Mouse (Mus musculus) embryonic facial prominence, embryonic 12.5 days (tissue): Measurements from ENCODE around the gene Mep1a. TPM values are rescaled to one million over a fixed set of nuclear protein-coding genes. Genes with fewer than 3 reads are reported as not detected.
"Not testable (repeated sequence)": the region's sequence is repeated elsewhere in the genome, so short reads cannot be mapped to it uniquely, and the experiment has no call there.

ENCODE experiments used
- ATAC-seq: fragments of 200-750 bp; cut with Nextera tagmentation; 2 replicates; pipeline ENCODE4 v1.8.0; 2017; ENCODE audit not compliant: insufficient number of reproducible peaks, insufficient read depth, low FRiP score, low TSS enrichment
- H3K27ac ChIP-seq: fragments of 300-500 bp; sonication (generic); 2 replicates; pipeline ENCODE4 v1.5.1; 2016; ENCODE audit warnings: mild to moderate bottlenecking
- H3K27me3 ChIP-seq: fragments of 300-500 bp; sonication (generic); 2 replicates; pipeline ENCODE4 v1.6.1; 2016; ENCODE audit warnings: mild to moderate bottlenecking, moderate library complexity
- H3K36me3 ChIP-seq: fragments of 300-500 bp; sonication (generic); 2 replicates; pipeline ENCODE4 v1.6.1; 2016; ENCODE audit warnings: mild to moderate bottlenecking
- H3K4me1 ChIP-seq: fragments of 300-500 bp; sonication (generic); 2 replicates; pipeline ENCODE4 v1.6.1; 2016
- H3K4me2 ChIP-seq: fragments of 300-500 bp; sonication (generic); replicated peaks from 2 replicates; pipeline ENCODE4 v1.6.1; 2016; ENCODE audit warnings: mild to moderate bottlenecking, moderate library complexity
- H3K4me3 ChIP-seq: fragments of 300-500 bp; sonication (generic); 2 replicates; pipeline ENCODE4 v1.5.1; 2016; ENCODE audit warnings: mild to moderate bottlenecking
- H3K9ac ChIP-seq: fragments of 300-500 bp; sonication (generic); 2 replicates; pipeline ENCODE4 v1.6.1; 2016; ENCODE audit warnings: mild to moderate bottlenecking, moderate library complexity
- H3K9me3 ChIP-seq: fragments of 300-500 bp; sonication (generic); 2 replicates; pipeline ENCODE4 v1.6.1; 2016; ENCODE audit warnings: mild to moderate bottlenecking, moderate library complexity
- WGBS: fragments of 180-500 bp; shearing (Covaris S2); methylation state at CpG from one replicate; pipeline ENCODE4 v1.1.7; 2016; 5-methylcytosine and 5-hydroxymethylcytosine counted together
- polyA plus RNA-seq: library from polyadenylated mRNA; unstranded; fragments of >200 nt; fragmentation: Nextera tagmentation; extraction: Ambion mirVana; gene quantifications from 2 replicates; pipeline ENCODE4 v1.2.1, GENCODE M21; 2016

Mep1a gene
- polyA plus RNA-seq, 1 experiment from 2014 or later, result not detected

- H3K27ac ChIP-seq, result no peak overlapping the region
- H3K27me3 ChIP-seq, result no peaks in the 10 kb centered on the region
- H3K9ac ChIP-seq, result no peak overlapping the region
- 48% methylated on average over 4 of the region's 4 CpGs for WGBS
- no peaks in the 10 kb centered on the region for H3K36me3 ChIP-seq
- peaks cover 6% of the 10 kb centered on the region; the same call in 1 of the 2 replicates for H3K9me3 ChIP-seq
- H3K4me3 ChIP-seq, result no peak overlapping the region
- no peaks in the 10 kb centered on the region for H3K4me1 ChIP-seq
- no peak for ATAC-seq
- no peak overlapping the region for H3K4me2 ChIP-seq
These were observed 8.2 kb upstream of the Mep1a start for GRCm38 (mm10) chr17:43510782-43511181.

- no peak for ATAC-seq
- Histone ChIP-seq H3K4me2 (no peak overlapping the region), H3K9me3 (no peaks in the 10 kb centered on the region), H3K27me3 (no peaks in the 10 kb centered on the region), H3K36me3 (no peaks in the 10 kb centered on the region), H3K4me1 (no peaks in the 10 kb centered on the region), H3K4me3 (no peak overlapping the region), H3K9ac (no peak overlapping the region), H3K27ac (no peak overlapping the region)
- WGBS, result 67% methylated on average over 6 of the region's 6 CpGs
These were observed 2.0 kb upstream of the Mep1a start for GRCm38 (mm10) chr17:43504594-43504934.

- ATAC-seq, result no peak
- Histone ChIP-seq H3K4me2 (no peak overlapping the region), H3K9ac (no peak overlapping the region), H3K4me3 (no peak overlapping the region), H3K27ac (no peak overlapping the region), H3K27me3 (no peaks in the 10 kb centered on the region), H3K4me1 (no peaks in the 10 kb centered on the region), H3K36me3 (no peaks in the 10 kb centered on the region), H3K9me3 (no peaks in the 10 kb centered on the region)
- 72% methylated on average over 4 of the region's 4 CpGs for WGBS
These were observed 1.4 kb upstream of the Mep1a start for GRCm38 (mm10) chr17:43503861-43504593.

- Histone ChIP-seq H3K4me2 (no peak overlapping the region), H3K9ac (no peak overlapping the region), H3K27me3 (no peaks in the 10 kb centered on the region), H3K9me3 (no peaks in the 10 kb centered on the region), H3K4me3 (no peak overlapping the region), H3K36me3 (no peaks in the 10 kb centered on the region), H3K27ac (no peak overlapping the region), H3K4me1 (no peaks in the 10 kb centered on the region)
- WGBS, result 92% methylated on average over 5 of the region's 5 CpGs
- ATAC-seq, result no peak
These were observed 981 bp downstream of the Mep1a start for GRCm38 (mm10) chr17:43501631-43502030.

- H3K27ac ChIP-seq, result no peak overlapping the region
- H3K4me1 ChIP-seq, result no peaks in the 10 kb centered on the region
- H3K4me2 ChIP-seq, result no peak overlapping the region
- no peaks in the 10 kb centered on the region for H3K36me3 ChIP-seq
- H3K27me3 ChIP-seq, result no peaks in the 10 kb centered on the region
- H3K9me3 ChIP-seq, result no peaks in the 10 kb centered on the region
- 73% methylated on average over 3 of the region's 3 CpGs for WGBS
- no peak overlapping the region for H3K9ac ChIP-seq
- no peak overlapping the region for H3K4me3 ChIP-seq
- no peak for ATAC-seq
These were observed 1.4 kb downstream of the Mep1a start for GRCm38 (mm10) chr17:43501223-43501622.

- Histone ChIP-seq H3K4me2 (no peak overlapping the region), H3K9me3 (no peaks in the 10 kb centered on the region), H3K9ac (no peak overlapping the region), H3K27me3 (no peaks in the 10 kb centered on the region), H3K36me3 (no peaks in the 10 kb centered on the region), H3K27ac (no peak overlapping the region), H3K4me1 (no peaks in the 10 kb centered on the region), H3K4me3 (no peak overlapping the region)
- no peak for ATAC-seq
- WGBS, result 82% methylated on average over 1 of the region's 1 CpGs
These were observed 2.1 kb downstream of the Mep1a start for GRCm38 (mm10) chr17:43500513-43500912.

- WGBS, result 77% methylated on average over 4 of the region's 4 CpGs
- no peaks in the 10 kb centered on the region for H3K9me3 ChIP-seq
- no peak for ATAC-seq
These were observed 5.1 kb downstream of the Mep1a start for GRCm38 (mm10) chr17:43497521-43497920.

GRCm38 (mm10) chr17:43495502-43495901 is 7.1 kb downstream of the Mep1a start:
- no peak overlapping the region for H3K4me2 ChIP-seq
- H3K4me3 ChIP-seq, result no peak overlapping the region
- H3K9ac ChIP-seq, result no peak overlapping the region
- H3K27me3 ChIP-seq, result no peaks in the 10 kb centered on the region
- 76% methylated on average over 5 of the region's 5 CpGs for WGBS
- no peak overlapping the region for H3K27ac ChIP-seq
- H3K9me3 ChIP-seq, result no peaks in the 10 kb centered on the region
- no peak for ATAC-seq
- no peaks in the 10 kb centered on the region for H3K4me1 ChIP-seq
- H3K36me3 ChIP-seq, result no peaks in the 10 kb centered on the region

More at GRCm38 (mm10) chr17:43497521-43497920, 5.1 kb downstream of the Mep1a start:
- Histone ChIP-seq H3K4me1 (no peaks in the 10 kb centered on the region), H3K36me3 (no peaks in the 10 kb centered on the region), H3K4me3 (no peak overlapping the region), H3K9ac (no peak overlapping the region), H3K27ac (no peak overlapping the region), H3K4me2 (no peak overlapping the region), H3K27me3 (no peaks in the 10 kb centered on the region)

GRCm38 (mm10) chr17:43490371-43490770 is 12.2 kb downstream of the Mep1a start:
- H3K4me2 ChIP-seq, H3K4me1 ChIP-seq, H3K27me3 ChIP-seq, H3K4me3 ChIP-seq, H3K9ac ChIP-seq, H3K27ac ChIP-seq, H3K9me3 ChIP-seq, ATAC-seq, H3K36me3 ChIP-seq: not testable (repeated sequence)
- WGBS, result 96% methylated on average over 8 of the region's 10 CpGs

- Histone ChIP-seq H3K4me1 (no peaks in the 10 kb centered on the region), H3K36me3 (no peaks in the 10 kb centered on the region), H3K4me3 (no peak overlapping the region), H3K4me2 (no peak overlapping the region), H3K27ac (no peak overlapping the region), H3K9me3 (no peaks in the 10 kb centered on the region), H3K27me3 (no peaks in the 10 kb centered on the region), H3K9ac (no peak overlapping the region)
- WGBS, result 92% methylated on average over 2 of the region's 2 CpGs
- no peak for ATAC-seq
These were observed 14.0 kb downstream of the Mep1a start for GRCm38 (mm10) chr17:43488439-43489151.

- WGBS, result 85% methylated on average over 3 of the region's 3 CpGs
- no peak for ATAC-seq
These were observed 16.6 kb downstream of the Mep1a start for GRCm38 (mm10) chr17:43485982-43486381.

GRCm38 (mm10) chr17:43477621-43478020 is 25.0 kb downstream of the Mep1a start:
- Histone ChIP-seq H3K9me3 (no peaks in the 10 kb centered on the region), H3K9ac (no peak overlapping the region), H3K27ac (no peak overlapping the region), H3K4me1 (no peaks in the 10 kb centered on the region), H3K4me2 (no peak overlapping the region), H3K4me3 (no peak overlapping the region), H3K27me3 (no peaks in the 10 kb centered on the region), H3K36me3 (no peaks in the 10 kb centered on the region)
- no peak for ATAC-seq

More at GRCm38 (mm10) chr17:43485982-43486381, 16.6 kb downstream of the Mep1a start:
- no peaks in the 10 kb centered on the region for H3K27me3 ChIP-seq
- H3K9me3 ChIP-seq, result no peaks in the 10 kb centered on the region
- no peak overlapping the region for H3K27ac ChIP-seq
- no peaks in the 10 kb centered on the region for H3K4me1 ChIP-seq
- H3K9ac ChIP-seq, result no peak overlapping the region
- no peak overlapping the region for H3K4me3 ChIP-seq
- no peak overlapping the region for H3K4me2 ChIP-seq
- no peaks in the 10 kb centered on the region for H3K36me3 ChIP-seq
